Mouse (Mus musculus): ENCODE measurements around the gene Prim2. TPM values are rescaled to one million over a fixed set of nuclear protein-coding genes. Genes with fewer than 3 reads are reported as not detected.

The Prim2 gene
- polyA plus RNA-seq, 1 experiment from 2014 or later: 15.7 TPM

DNA sequence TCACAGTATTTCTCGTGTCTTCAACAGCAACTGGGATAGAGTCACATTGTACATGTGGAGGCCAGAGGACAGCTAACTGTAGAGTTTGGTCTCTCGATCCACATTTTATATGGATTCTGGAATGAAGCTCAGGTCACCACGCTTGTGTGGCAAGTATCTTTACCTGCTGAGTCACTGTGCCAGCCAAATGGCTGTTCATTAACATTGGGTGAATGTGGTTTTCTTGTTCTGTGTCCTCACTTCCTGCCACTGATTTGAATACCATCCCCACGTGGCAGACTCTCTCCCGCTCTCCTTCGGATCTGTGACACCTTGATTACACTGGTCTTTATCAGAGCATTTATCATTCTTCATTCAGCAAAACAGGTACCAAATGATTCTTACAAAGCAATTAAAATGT, 198.5 kb downstream of the Prim2 start:
- no peak for ATAC-seq (replicated peaks; ENCODE audit: insufficient number of reproducible peaks, insufficient read depth, low FRiP score, low read depth)
- no peak overlapping the region for H3K9ac ChIP-seq
- no peak overlapping the region for H3K4me2 ChIP-seq
- no peaks in the 10 kb centered on the region for H3K4me1 ChIP-seq (replicated peaks)
- H3K9me3 ChIP-seq (replicated peaks): no peaks in the 10 kb centered on the region
- no peak overlapping the region for H3K4me3 ChIP-seq
- WGBS: 83% methylated on average over 6 of the region's 6 CpGs
- no peak overlapping the region for H3K27ac ChIP-seq
- no peaks in the 10 kb centered on the region for H3K36me3 ChIP-seq
- H3K27me3 ChIP-seq: no peaks in the 10 kb centered on the region

DNA sequence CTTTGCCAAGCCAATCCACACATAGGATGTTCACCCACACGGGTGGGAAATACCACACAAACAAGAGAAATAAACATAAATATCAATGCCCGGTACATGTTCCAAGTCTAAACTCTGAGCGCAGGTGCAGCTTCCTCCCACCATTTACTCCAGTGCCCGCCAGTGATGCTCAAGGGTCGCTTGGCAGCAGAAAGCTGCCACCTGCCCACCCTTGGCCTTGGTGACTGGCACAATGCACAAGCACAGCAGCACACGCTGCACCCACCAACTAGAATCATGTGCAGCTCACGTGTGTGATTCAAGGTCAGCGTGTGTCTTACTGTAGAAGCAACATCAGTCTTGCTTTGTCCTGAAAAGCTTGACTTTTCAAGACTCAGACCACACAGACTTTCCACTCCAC, 199.4 kb downstream of the Prim2 start:
- H3K9ac ChIP-seq: no peak overlapping the region
- ATAC-seq (replicated peaks; ENCODE audit: insufficient number of reproducible peaks, insufficient read depth, low FRiP score, low read depth): no peak
- H3K36me3 ChIP-seq: no peaks in the 10 kb centered on the region
- H3K4me2 ChIP-seq: no peak overlapping the region
- H3K27me3 ChIP-seq: no peaks in the 10 kb centered on the region
- WGBS: 94% methylated on average over 8 of the region's 8 CpGs
- no peak overlapping the region for H3K4me3 ChIP-seq
- H3K4me1 ChIP-seq (replicated peaks): no peaks in the 10 kb centered on the region
- no peaks in the 10 kb centered on the region for H3K9me3 ChIP-seq (replicated peaks)
- no peak overlapping the region for H3K27ac ChIP-seq

DNA sequence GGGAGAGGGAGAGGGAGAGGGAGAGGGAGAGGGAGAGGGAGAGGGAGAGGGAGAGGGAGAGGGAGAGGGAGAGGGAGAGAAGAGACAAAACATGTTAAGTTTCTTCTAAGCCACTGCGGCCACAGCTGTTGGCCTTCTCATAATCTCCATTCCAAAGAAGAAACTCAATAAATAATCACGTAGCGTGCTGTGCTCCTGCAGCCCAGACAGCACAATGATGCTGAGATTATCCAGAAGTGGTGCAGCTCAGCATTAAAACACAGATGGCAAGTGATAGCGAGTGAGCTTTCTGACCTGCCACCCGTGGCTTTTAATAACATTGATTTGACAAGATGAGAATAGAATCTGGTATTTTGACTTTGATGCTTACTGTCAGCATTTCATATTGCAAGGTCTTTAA, 205.4 kb downstream of the Prim2 start:
- H3K27ac ChIP-seq: no peak overlapping the region
- H3K9me3 ChIP-seq (replicated peaks): no peaks in the 10 kb centered on the region
- ATAC-seq (replicated peaks; ENCODE audit: insufficient number of reproducible peaks, insufficient read depth, low FRiP score, low read depth): no peak
- no peaks in the 10 kb centered on the region for H3K36me3 ChIP-seq
- H3K4me1 ChIP-seq (replicated peaks): no peaks in the 10 kb centered on the region
- H3K4me3 ChIP-seq: no peak overlapping the region
- no peak overlapping the region for H3K9ac ChIP-seq
- H3K27me3 ChIP-seq: no peaks in the 10 kb centered on the region
- no peak overlapping the region for H3K4me2 ChIP-seq
- WGBS: 72% methylated on average over 5 of the region's 5 CpGs

DNA sequence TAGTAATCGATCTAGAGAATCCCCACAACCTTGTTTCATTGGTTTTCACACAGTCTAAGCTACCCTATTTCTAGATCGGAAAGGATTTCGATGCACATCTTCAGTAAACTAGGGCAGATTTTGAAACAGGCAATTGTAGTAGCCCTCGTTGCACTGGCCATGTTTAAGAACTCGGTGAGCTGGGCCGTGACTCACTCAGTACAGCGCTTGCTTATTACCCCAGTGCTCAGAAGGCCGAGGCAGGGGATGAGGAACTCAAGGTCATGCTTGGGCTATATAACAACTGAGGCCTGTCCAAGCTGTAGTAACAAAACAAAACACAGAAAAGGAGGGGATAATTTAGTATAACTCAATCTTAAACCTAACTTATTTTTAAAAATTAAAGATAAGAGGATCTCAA, 208.9 kb downstream of the Prim2 start:
- H3K36me3 ChIP-seq: no peaks in the 10 kb centered on the region
- no peaks in the 10 kb centered on the region for H3K9me3 ChIP-seq (replicated peaks)
- no peak overlapping the region for H3K27ac ChIP-seq
- H3K27me3 ChIP-seq: no peaks in the 10 kb centered on the region
- no peaks in the 10 kb centered on the region for H3K4me1 ChIP-seq (replicated peaks)
- H3K9ac ChIP-seq: no peak overlapping the region
- 87% methylated on average over 8 of the region's 8 CpGs for WGBS
- no peak overlapping the region for H3K4me2 ChIP-seq
- no peak for ATAC-seq (replicated peaks; ENCODE audit: insufficient number of reproducible peaks, insufficient read depth, low FRiP score, low read depth)
- H3K4me3 ChIP-seq: no peak overlapping the region

DNA sequence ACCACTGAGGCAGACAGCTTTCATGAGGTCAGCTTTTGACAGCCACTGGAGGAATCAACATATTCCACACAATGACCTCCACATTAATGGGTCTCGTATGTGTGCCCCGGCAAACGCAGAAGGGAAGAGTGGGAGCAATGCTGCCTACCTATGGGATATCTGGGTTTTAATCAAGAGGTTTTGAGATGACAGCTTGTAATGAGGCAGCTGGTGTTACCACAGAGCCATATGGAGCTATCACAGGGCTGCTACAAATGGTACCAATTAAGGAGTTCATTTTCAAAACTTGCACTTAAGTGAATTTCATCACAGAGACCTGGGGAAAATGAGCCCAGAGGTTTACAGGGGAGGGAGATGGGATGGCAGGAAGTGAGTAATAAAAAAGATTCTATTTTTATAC, 209.3 kb downstream of the Prim2 start:
- no peak for ATAC-seq (replicated peaks; ENCODE audit: insufficient number of reproducible peaks, insufficient read depth, low FRiP score, low read depth)
- no peak overlapping the region for H3K9ac ChIP-seq
- 88% methylated on average over 3 of the region's 3 CpGs for whole genome bisulfite sequencing
- no peaks in the 10 kb centered on the region for H3K9me3 ChIP-seq (replicated peaks)
- H3K4me2 ChIP-seq: no peak overlapping the region
- no peaks in the 10 kb centered on the region for H3K4me1 ChIP-seq (replicated peaks)
- H3K27me3 ChIP-seq: no peaks in the 10 kb centered on the region
- no peaks in the 10 kb centered on the region for H3K36me3 ChIP-seq
- no peak overlapping the region for H3K4me3 ChIP-seq
- H3K27ac ChIP-seq: no peak overlapping the region

DNA sequence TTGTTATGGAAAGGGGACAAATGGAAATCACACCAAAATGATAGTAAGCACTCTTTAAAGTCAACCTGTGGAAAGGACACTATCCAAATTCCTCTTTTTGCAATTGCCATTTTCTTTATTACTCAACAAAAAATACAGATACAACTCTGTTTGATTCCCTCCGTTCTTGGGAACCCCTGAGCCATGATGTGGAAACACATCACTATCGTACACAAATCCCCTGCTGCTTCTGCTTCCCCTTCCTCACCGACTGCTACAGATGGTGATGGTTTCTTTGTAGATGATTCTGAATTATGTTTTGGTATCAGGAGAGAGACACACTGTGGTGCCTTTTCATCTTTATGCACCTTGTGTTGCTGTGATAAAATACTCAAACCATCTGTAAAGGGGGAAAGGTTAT, 210.6 kb downstream of the Prim2 start:
- WGBS: 92% methylated on average over 3 of the region's 3 CpGs
- no peaks in the 10 kb centered on the region for H3K4me1 ChIP-seq (replicated peaks)
- no peak overlapping the region for H3K9ac ChIP-seq
- no peaks in the 10 kb centered on the region for H3K9me3 ChIP-seq (replicated peaks)
- no peak overlapping the region for H3K27ac ChIP-seq
- ATAC-seq (replicated peaks; ENCODE audit: insufficient number of reproducible peaks, insufficient read depth, low FRiP score, low read depth): no peak
- H3K4me3 ChIP-seq: no peak overlapping the region
- no peaks in the 10 kb centered on the region for H3K27me3 ChIP-seq
- H3K36me3 ChIP-seq: no peaks in the 10 kb centered on the region
- no peak overlapping the region for H3K4me2 ChIP-seq

DNA sequence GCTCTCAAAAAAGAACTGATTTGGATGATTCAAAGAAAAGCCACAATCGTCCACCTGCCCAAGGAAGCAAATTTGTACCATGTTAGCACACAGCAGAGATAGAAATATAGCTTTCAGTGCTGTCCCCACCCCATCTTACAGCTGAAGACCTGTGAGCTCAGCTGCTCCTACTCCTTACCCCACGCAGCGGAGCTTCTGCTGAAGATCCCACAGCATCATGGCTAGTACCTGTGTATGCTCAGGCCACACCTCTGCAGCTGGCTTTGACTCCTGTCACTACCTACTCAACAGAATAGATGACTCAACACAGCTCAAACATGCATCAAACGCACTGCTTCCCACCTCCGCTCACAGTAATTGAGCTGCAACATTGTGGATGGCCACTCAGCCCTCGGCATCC, 215.3 kb downstream of the Prim2 start:
- H3K4me1 ChIP-seq (replicated peaks): no peaks in the 10 kb centered on the region
- H3K4me2 ChIP-seq: no peak overlapping the region
- H3K27me3 ChIP-seq: no peaks in the 10 kb centered on the region
- no peak overlapping the region for H3K27ac ChIP-seq
- no peaks in the 10 kb centered on the region for H3K9me3 ChIP-seq (replicated peaks)
- no peaks in the 10 kb centered on the region for H3K36me3 ChIP-seq
- no peak overlapping the region for H3K9ac ChIP-seq
- no peak for ATAC-seq (replicated peaks; ENCODE audit: insufficient number of reproducible peaks, insufficient read depth, low FRiP score, low read depth)
- H3K4me3 ChIP-seq: no peak overlapping the region
- 89% methylated on average over 6 of the region's 6 CpGs for WGBS

DNA sequence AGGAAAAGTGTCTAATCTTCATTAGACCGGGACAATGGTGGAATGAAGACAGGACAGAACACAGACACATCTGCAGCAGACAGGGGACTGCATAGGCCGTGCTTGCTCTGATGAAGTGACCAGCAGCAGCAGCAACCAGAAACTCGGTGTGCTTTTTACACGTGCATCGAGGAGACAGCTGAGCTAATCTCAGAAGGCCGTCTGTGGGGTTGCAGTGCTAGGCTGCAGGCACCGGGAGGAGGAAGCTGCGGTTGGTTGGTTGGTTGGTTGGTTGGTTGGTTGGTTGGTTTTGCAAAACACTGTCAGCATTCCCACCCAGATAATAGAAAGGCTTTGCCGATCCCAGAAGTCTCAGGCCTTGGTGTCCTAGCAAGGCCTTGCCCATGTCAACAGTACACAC, 216.3 kb downstream of the Prim2 start:
- no peak for ATAC-seq (replicated peaks; ENCODE audit: insufficient number of reproducible peaks, insufficient read depth, low FRiP score, low read depth)
- no peaks in the 10 kb centered on the region for H3K36me3 ChIP-seq
- H3K27ac ChIP-seq: no peak overlapping the region
- H3K9ac ChIP-seq: no peak overlapping the region
- 75% methylated on average over 9 of the region's 9 CpGs for WGBS
- no peaks in the 10 kb centered on the region for H3K27me3 ChIP-seq
- H3K4me1 ChIP-seq (replicated peaks): no peaks in the 10 kb centered on the region
- no peak overlapping the region for H3K4me3 ChIP-seq
- H3K9me3 ChIP-seq (replicated peaks): no peaks in the 10 kb centered on the region
- H3K4me2 ChIP-seq: no peak overlapping the region

DNA sequence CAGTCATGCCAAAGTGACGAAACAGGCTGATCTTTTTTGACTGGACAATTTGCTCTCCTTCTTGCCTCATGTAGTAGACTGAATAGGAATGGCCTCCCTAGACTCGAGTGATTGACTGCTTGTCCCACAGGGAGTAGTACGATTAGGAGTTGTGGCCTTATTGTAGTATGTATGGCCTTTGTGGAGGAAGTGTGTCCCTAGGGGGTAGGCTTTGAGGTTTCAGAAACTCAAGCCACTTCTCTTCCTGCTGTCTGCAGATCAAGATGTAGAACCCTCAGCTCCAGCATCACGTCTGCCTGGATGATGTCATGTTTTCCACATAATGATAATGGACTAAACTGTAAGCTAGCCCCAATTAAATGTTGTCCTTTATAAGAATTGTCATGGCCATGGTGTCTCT, 222.4 kb downstream of the Prim2 start:
- ATAC-seq (replicated peaks; ENCODE audit: insufficient number of reproducible peaks, insufficient read depth, low FRiP score, low read depth): no peak
- Histone ChIP-seq H3K9ac (no peak overlapping the region), H3K27ac (no peak overlapping the region), H3K4me3 (no peak overlapping the region), H3K9me3 (replicated peaks) (no peaks in the 10 kb centered on the region), H3K4me2 (no peak overlapping the region), H3K27me3 (no peaks in the 10 kb centered on the region), H3K4me1 (replicated peaks) (no peaks in the 10 kb centered on the region), H3K36me3 (no peaks in the 10 kb centered on the region)
- WGBS: 66% methylated on average over 4 of the region's 4 CpGs

DNA sequence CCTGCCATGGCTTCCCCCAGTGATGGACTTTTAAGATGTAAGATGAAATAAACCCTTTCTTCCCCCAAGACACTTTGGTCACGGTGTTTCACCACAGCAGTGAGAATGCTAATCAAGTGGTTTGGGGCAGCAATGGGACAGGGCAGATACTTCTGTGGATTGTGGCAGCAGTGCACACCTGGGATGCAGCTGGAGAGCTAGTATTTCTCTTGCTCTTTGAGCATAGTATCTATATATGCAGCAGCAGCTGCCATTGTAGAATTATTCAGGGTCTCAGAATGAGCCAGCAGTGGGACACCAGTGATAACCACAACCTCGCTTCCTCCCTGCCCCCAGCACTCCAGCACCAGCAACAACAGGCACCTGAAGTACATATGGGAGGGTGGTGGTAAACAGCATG, 233.4 kb downstream of the Prim2 start:
- 88% methylated on average over 2 of the region's 2 CpGs for WGBS
- no peak for ATAC-seq (replicated peaks; ENCODE audit: insufficient number of reproducible peaks, insufficient read depth, low FRiP score, low read depth)

More for the DNA sequence above, 233.4 kb downstream of the Prim2 start:
- Histone ChIP-seq H3K4me1 (replicated peaks) (no peaks in the 10 kb centered on the region), H3K9ac (no peak overlapping the region), H3K36me3 (no peaks in the 10 kb centered on the region), H3K9me3 (replicated peaks) (no peaks in the 10 kb centered on the region), H3K27me3 (no peaks in the 10 kb centered on the region), H3K27ac (no peak overlapping the region), H3K4me2 (no peak overlapping the region), H3K4me3 (no peak overlapping the region)

Other genes with a start within 250 kb of the Prim2 start
- gene Rab23, start 50.1 kb upstream of the Prim2 start, polyA plus RNA-seq (2015; fragmentation: Nextera tagmentation; extraction: Ambion mirVana): 13.6 and 14.7 TPM in 2 replicates
- gene Bag2, start 88.0 kb upstream of the Prim2 start, polyA plus RNA-seq (2015; fragmentation: Nextera tagmentation; extraction: Ambion mirVana): 74.3 and 76.3 TPM in 2 replicates
- gene Zfp451, start 144.8 kb upstream of the Prim2 start, polyA plus RNA-seq (2015; fragmentation: Nextera tagmentation; extraction: Ambion mirVana): 11.8 and 14.6 TPM in 2 replicates
- gene Bend6, start 238.0 kb upstream of the Prim2 start, polyA plus RNA-seq (2015; fragmentation: Nextera tagmentation; extraction: Ambion mirVana): 3.6 TPM in 2 replicates
- gene Dst, start 238.4 kb upstream of the Prim2 start, polyA plus RNA-seq (2015; fragmentation: Nextera tagmentation; extraction: Ambion mirVana): 21.4 and 23.4 TPM in 2 replicates